Mouse (Mus musculus) liver, embryonic 13.5 days (tissue): ENCODE measurements around the gene Dnaja3. TPM values are rescaled to one million over a fixed set of nuclear protein-coding genes. Genes with fewer than 3 reads are reported as not detected.
A peak's percentile ranks its signal among the peaks of the same experiment; 100 is the strongest.

ENCODE experiments used
- ATAC-seq: fragments of 200-750 bp; cut with Nextera tagmentation; 2 replicates; pipeline ENCODE4 v1.8.0; 2017; ENCODE audit warnings: low read depth, mild to moderate bottlenecking, moderate number of reproducible peaks, moderate library complexity
- DNase-seq: peaks from one replicate; pipeline ENCODE4 v3.0.0; 2022
- H3K27ac ChIP-seq: fragments of 300-500 bp; sonication (generic); 2 replicates; pipeline ENCODE4 v1.5.1; 2015; ENCODE audit warnings: moderate library complexity, mild to moderate bottlenecking, inconsistent platforms
- H3K27me3 ChIP-seq: fragments of 300-500 bp; sonication (generic); 2 replicates; pipeline ENCODE4 v1.6.1; 2015; ENCODE audit warnings: mild to moderate bottlenecking, inconsistent platforms
- H3K36me3 ChIP-seq: fragments of 300-500 bp; sonication (generic); 2 replicates; pipeline ENCODE4 v1.6.1; 2015; ENCODE audit warnings: mild to moderate bottlenecking, inconsistent platforms
- H3K4me1 ChIP-seq: fragments of 300-500 bp; sonication (generic); replicated peaks from 2 replicates; pipeline ENCODE4 v1.6.1; 2015; ENCODE audit warnings: inconsistent platforms
- H3K4me2 ChIP-seq: fragments of 300-500 bp; sonication (generic); 2 replicates; pipeline ENCODE4 v1.6.1; 2015; ENCODE audit warnings: inconsistent platforms, mild to moderate bottlenecking, moderate library complexity
- H3K4me3 ChIP-seq: fragments of 300-500 bp; sonication (generic); replicated peaks from 2 replicates; pipeline ENCODE4 v1.5.1; 2015; ENCODE audit warnings: mild to moderate bottlenecking, inconsistent platforms
- H3K9ac ChIP-seq: fragments of 300-500 bp; sonication (generic); 2 replicates; pipeline ENCODE4 v1.6.1; 2015; ENCODE audit warnings: mild to moderate bottlenecking, inconsistent platforms
- H3K9me3 ChIP-seq: fragments of 300-500 bp; sonication (generic); replicated peaks from 2 replicates; pipeline ENCODE4 v1.6.1; 2016; ENCODE audit warnings: inconsistent platforms
- WGBS: fragments of 180-500 bp; shearing (Covaris S2); methylation state at CpG from one replicate; pipeline ENCODE4 v1.1.7; 2015; ENCODE audit not compliant: insufficient replicate concordance; 5-methylcytosine and 5-hydroxymethylcytosine counted together
- polyA plus RNA-seq: library from polyadenylated mRNA; unstranded; fragments of >200 nt; fragmentation: Nextera tagmentation; extraction: Ambion mirVana; gene quantifications from 2 replicates; pipeline ENCODE4 v1.2.1, GENCODE M21; 2015

The Dnaja3 gene
- polyA plus RNA-seq, 1 experiment from 2014 or later, result 51.8 TPM

DNA sequence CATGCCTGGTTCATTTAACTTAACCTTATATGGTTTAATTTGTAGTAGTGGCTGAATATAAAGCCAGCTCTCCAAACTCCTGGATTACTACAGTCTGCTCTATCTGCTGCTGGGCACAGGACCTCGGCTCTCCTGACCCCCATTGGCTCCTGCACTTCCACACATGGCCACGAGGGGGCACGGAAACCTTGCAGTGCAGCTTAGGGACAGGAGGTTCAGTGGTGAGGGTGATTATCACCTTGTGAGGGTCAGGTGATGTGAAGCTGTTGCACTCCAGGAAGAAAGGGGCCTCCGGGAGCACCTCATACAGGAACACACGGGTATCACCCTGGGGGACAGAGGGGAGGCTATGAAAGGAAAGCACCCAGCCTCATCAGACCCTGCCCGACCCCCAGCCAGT, 9.8 kb upstream of the Dnaja3 start:
- Histone ChIP-seq H3K4me2 (no peak overlapping the region), H3K9me3 (no peaks in the 10 kb centered on the region), H3K27me3 (no peaks in the 10 kb centered on the region), H3K4me1 (peaks cover 14% of the 10 kb centered on the region), H3K27ac (no peak overlapping the region), H3K9ac (no peak overlapping the region), H3K36me3 (peaks cover 25% of the 10 kb centered on the region), H3K4me3 (no peak overlapping the region)
- 19% methylated on average over 6 of the region's 6 CpGs for WGBS
- peak; percentile 64 for DNase-seq
- ATAC-seq, result peak; percentile 31

GRCm38 (mm10) chr16:4632050-4632449, 7.7 kb upstream of the Dnaja3 start:
- Histone ChIP-seq H3K27ac (no peak overlapping the region), H3K4me1 (peaks cover 16% of the 10 kb centered on the region), H3K4me3 (no peak overlapping the region), H3K4me2 (no peak overlapping the region), H3K9ac (no peak overlapping the region), H3K27me3 (no peaks in the 10 kb centered on the region), H3K36me3 (peaks cover 22% of the 10 kb centered on the region), H3K9me3 (no peaks in the 10 kb centered on the region)
- DNase-seq (no peak), ATAC-seq (no peak)
- WGBS, result 51% methylated on average over 7 of the region's 7 CpGs

DNA sequence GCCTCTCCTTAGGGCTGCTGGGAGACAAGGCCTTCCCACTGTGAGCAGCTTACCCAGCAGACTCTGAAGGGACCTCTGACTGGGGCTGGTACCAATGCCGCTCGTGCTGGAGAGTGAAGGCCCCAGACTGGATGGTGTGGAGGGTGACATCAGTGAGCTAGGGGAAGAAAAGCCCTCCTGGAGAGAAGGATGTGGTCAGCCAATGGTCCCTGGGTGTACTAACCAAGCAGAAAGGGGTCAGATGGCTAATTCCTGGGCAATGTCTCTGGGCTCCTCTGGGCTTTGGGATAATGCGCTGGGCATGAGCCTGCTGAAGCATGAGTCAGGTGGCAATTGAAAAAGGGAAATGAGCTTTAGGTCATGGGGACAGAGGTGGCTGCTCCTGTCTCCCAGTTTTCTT, 6.1 kb upstream of the Dnaja3 start:
- H3K4me1 ChIP-seq, result peaks cover 16% of the 10 kb centered on the region
- no peak overlapping the region for H3K27ac ChIP-seq
- 93% methylated on average over 3 of the region's 3 CpGs for WGBS
- no peak overlapping the region for H3K9ac ChIP-seq
- no peaks in the 10 kb centered on the region for H3K27me3 ChIP-seq
- H3K36me3 ChIP-seq, result peaks cover 20% of the 10 kb centered on the region
- no peaks in the 10 kb centered on the region for H3K9me3 ChIP-seq
- H3K4me3 ChIP-seq, result no peak overlapping the region
- DNase-seq, result no peak
- ATAC-seq, result no peak
- no peak overlapping the region for H3K4me2 ChIP-seq

DNA sequence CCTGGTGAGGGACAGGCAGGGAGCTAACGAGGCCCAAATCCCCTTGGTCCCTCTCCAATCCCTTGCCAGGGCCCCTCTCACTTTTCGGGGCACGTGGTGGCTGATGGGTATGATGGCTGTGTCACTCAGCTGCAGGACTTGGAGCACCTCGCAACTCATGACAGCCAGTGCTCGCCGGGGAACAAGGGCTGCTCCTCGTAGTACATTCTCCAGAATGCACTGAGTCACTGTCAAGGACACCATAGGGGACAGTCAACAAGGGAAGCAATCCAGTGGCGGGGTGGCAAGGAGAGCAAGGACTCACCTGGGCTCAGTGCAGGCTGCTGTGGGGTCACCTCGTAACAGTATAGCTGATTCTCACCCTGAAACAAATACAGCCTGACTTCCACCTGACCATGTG, 5.1 kb upstream of the Dnaja3 start:
- H3K36me3 ChIP-seq, result peaks cover 19% of the 10 kb centered on the region
- H3K4me2 ChIP-seq, result no peak overlapping the region
- no peak overlapping the region for H3K4me3 ChIP-seq
- no peak overlapping the region for H3K9ac ChIP-seq
- no peaks in the 10 kb centered on the region for H3K9me3 ChIP-seq
- ATAC-seq (no peak), DNase-seq (no peak)
- peaks cover 25% of the 10 kb centered on the region for H3K4me1 ChIP-seq
- H3K27me3 ChIP-seq, result no peaks in the 10 kb centered on the region
- 76% methylated on average over 9 of the region's 9 CpGs for WGBS
- H3K27ac ChIP-seq, result no peak overlapping the region

DNA sequence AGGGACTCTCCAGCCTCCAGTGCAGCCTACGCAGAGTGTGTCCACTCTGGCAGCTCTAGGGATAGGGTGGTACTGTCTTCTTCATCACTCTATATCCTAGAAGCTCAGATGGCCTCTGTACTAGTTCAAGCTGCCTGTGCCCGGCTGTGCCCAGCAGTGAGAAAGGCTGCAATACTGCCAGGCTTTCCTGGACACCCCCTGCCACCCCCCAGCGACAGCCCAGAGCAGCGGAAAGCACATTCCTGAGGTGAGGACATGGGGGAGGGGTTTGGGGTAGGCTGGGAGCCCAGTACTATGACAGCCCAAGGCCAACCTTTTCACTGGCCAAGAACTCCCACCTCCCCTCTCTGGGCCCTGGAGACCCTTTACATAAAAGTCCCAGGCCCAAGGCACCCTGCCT, 4.0 kb upstream of the Dnaja3 start:
- Histone ChIP-seq H3K9me3 (no peaks in the 10 kb centered on the region), H3K4me2 (no peak overlapping the region), H3K4me1 (peaks cover 35% of the 10 kb centered on the region), H3K36me3 (peaks cover 19% of the 10 kb centered on the region), H3K4me3 (no peak overlapping the region), H3K9ac (no peak overlapping the region), H3K27ac (no peak overlapping the region), H3K27me3 (no peaks in the 10 kb centered on the region)
- ATAC-seq, result no peak
- DNase-seq, result no peak
- 82% methylated on average over 4 of the region's 4 CpGs for WGBS

DNA sequence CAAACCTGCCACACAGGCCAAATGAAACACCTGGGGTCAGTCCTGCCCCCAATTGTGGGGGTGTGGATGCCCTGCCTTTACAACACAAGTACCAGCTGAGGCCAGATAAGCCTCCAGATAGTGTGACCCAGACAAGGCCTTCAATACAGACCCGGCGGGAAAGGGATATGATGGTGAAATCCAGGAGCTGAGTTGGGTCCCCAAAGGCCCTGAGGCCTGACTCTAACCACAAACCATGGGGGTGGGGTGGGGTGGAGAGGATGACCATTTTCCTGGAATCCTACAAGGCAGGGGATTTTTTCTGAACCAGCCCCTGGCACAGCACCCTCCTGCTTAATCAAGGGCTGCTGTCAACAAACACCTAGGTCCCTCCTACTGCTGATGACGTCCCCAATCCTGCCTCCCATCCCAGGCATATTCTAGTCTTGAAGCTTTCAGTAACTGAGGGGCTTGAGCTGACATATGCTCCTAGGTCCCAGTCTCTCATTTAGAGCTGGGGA, 848 bp upstream of the Dnaja3 start:
- 63% methylated on average over 3 of the region's 3 CpGs for WGBS
- no peaks in the 10 kb centered on the region for H3K27me3 ChIP-seq
- H3K36me3 ChIP-seq, result peaks cover 15% of the 10 kb centered on the region
- H3K4me2 ChIP-seq, result no peak overlapping the region
- H3K9me3 ChIP-seq, result no peaks in the 10 kb centered on the region
- peaks cover 61% of the 10 kb centered on the region for H3K4me1 ChIP-seq
- H3K9ac ChIP-seq, result no peak overlapping the region
- ATAC-seq (no peak), DNase-seq (no peak)
- H3K27ac ChIP-seq, result no peak overlapping the region
- no peak overlapping the region for H3K4me3 ChIP-seq

- peaks cover 11% of the 10 kb centered on the region; the same call in 1 of the 2 replicates for H3K36me3 ChIP-seq
- H3K27me3 ChIP-seq, result no peaks in the 10 kb centered on the region
- no peaks in the 10 kb centered on the region for H3K9me3 ChIP-seq
- DNase-seq (no peak), ATAC-seq (peak; percentile 19)
- H3K4me2 ChIP-seq, result peak overlapping the region; percentile 95
- H3K9ac ChIP-seq, result peak overlapping the region; percentile 76
- peak overlapping the region; percentile 76 for H3K27ac ChIP-seq
- H3K4me3 ChIP-seq, result peak overlapping the region; percentile 66
- WGBS, result 11% methylated on average over 17 of the region's 17 CpGs
- H3K4me1 ChIP-seq, result peaks cover 61% of the 10 kb centered on the region
Observed at GRCm38 (mm10) chr16:4640267-4641005, 647 bp downstream of the Dnaja3 start.

DNA sequence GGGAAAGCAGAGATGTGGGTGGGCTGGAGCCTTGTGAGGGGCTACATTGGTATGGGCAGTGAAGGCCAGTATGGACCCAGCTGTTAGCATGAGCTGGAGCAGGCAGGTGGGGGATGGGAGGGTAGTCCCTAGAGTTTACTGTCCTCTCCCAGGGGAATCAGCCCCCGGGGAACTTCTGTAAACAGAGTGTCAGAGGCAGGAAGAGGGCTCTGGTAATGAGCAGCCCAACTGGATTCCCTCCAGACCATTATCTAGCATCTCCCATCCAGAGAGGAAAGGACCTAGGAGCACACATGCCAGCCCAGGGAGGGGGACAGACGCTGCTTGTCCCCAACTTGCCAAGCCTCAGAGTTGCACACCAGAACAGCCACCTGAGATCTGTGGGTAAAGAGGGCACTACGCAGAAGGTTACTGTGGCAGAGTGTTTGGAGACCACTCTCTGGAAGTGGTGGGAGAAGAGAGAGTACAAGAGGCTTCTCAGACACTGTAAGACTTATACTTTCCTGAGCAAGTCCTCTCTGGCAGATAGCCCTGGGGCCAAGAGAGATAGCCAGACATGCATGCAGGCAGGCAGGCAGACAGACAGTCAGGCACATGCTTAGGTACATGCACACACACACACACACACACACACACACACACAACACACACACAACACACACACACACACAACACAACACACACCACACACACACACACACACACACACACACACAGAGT, 1.5 kb downstream of the Dnaja3 start:
- Histone ChIP-seq H3K27me3 (no peaks in the 10 kb centered on the region), H3K27ac (peak overlapping the region; percentile 76), H3K4me2 (peak overlapping the region; percentile 95), H3K36me3 (peaks cover 11% of the 10 kb centered on the region; the same call in 1 of the 2 replicates), H3K9me3 (no peaks in the 10 kb centered on the region), H3K9ac (no peak overlapping the region), H3K4me1 (peaks cover 57% of the 10 kb centered on the region), H3K4me3 (peak overlapping the region; percentile 66)
- WGBS, result 54% methylated on average over 3 of the region's 3 CpGs
- ATAC-seq (0 out of 2 replicates have a peak, but pooled peaks have one; percentile 5), DNase-seq (no peak)

- H3K4me1 ChIP-seq, result peaks cover 53% of the 10 kb centered on the region
- no peak overlapping the region for H3K4me3 ChIP-seq
- H3K27ac ChIP-seq, result peak overlapping the region; percentile 76; the same call in 1 of the 2 replicates
- WGBS, result 62% methylated on average over 13 of the region's 13 CpGs
- H3K9me3 ChIP-seq, result no peaks in the 10 kb centered on the region
- H3K9ac ChIP-seq, result no peak overlapping the region
- no peaks in the 10 kb centered on the region for H3K27me3 ChIP-seq
- H3K36me3 ChIP-seq, result peaks cover 10% of the 10 kb centered on the region; the same call in 1 of the 2 replicates
- peak overlapping the region; percentile 95 for H3K4me2 ChIP-seq
- ATAC-seq (no peak; the same call in 1 of the 2 replicates), DNase-seq (no peak)
Observed at GRCm38 (mm10) chr16:4642190-4642589, 2.4 kb downstream of the Dnaja3 start.

DNA sequence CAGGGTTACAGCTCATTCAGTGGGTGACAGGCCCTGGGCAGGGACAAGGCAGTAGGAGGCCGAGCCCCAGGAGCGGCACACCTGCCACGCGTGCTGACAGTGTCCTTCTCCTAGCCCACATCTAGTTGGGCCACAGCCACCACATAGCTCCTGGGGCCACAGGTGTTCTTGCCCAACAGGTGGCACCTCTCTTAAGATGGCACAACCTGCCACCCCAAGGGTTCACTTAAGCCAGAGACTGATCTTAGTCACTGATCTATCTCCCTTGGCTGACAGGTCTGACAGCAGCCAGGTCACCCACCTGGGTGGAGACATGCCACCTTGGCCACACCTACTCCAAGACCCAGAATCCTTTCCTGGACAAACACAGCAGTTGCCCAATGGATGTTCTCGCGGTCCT, 3.1 kb downstream of the Dnaja3 start:
- Histone ChIP-seq H3K4me2 (0 out of 2 replicates have a peak overlapping the region, but pooled peaks have one; percentile 95), H3K9ac (0 out of 2 replicates have a peak overlapping the region, but pooled peaks have one; percentile 7), H3K27me3 (no peaks in the 10 kb centered on the region), H3K4me3 (no peak overlapping the region), H3K9me3 (no peaks in the 10 kb centered on the region), H3K27ac (peak overlapping the region; percentile 29; the same call in 1 of the 2 replicates), H3K36me3 (peaks cover 6% of the 10 kb centered on the region; the same call in 1 of the 2 replicates), H3K4me1 (peaks cover 51% of the 10 kb centered on the region)
- WGBS, result 89% methylated on average over 6 of the region's 6 CpGs
- ATAC-seq (no peak), DNase-seq (no peak)

- Histone ChIP-seq H3K4me3 (no peak overlapping the region), H3K36me3 (peaks cover 13% of the 10 kb centered on the region; the same call in 1 of the 2 replicates), H3K27ac (no peak overlapping the region; the same call in 1 of the 2 replicates), H3K9me3 (no peaks in the 10 kb centered on the region), H3K27me3 (no peaks in the 10 kb centered on the region), H3K4me1 (peaks cover 50% of the 10 kb centered on the region), H3K9ac (no peak overlapping the region), H3K4me2 (no peak overlapping the region)
- WGBS, result 74% methylated on average over 11 of the region's 11 CpGs
- ATAC-seq, result no peak
- DNase-seq, result no peak
Observed at GRCm38 (mm10) chr16:4643670-4644419, 4.1 kb downstream of the Dnaja3 start.
